Mouse (Mus musculus) small intestine, adult 2 months (tissue): ENCODE measurements at regions not wholly inside any gene's neighbourhood (a gene's known extent, or its start where the extent isn't known, plus 50 kb on each side); places are given as distances from the start of the nearest gene placed in this dataset.

ENCODE experiments used
- H3K27ac ChIP-seq: fragments of 200-500 bp; 2 replicates; pipeline ENCODE4 v1.5.1; 2012; ENCODE audit warnings: low read depth, low read length, control low read depth, inconsistent platforms; ENCODE audit not compliant: insufficient read depth
- H3K27me3 ChIP-seq: fragments of 200-500 bp; 2 replicates; pipeline ENCODE4 v1.6.1; 2012; ENCODE audit warnings: mild to moderate bottlenecking, moderate library complexity, low read length, inconsistent platforms; ENCODE audit not compliant: control insufficient read depth, insufficient read depth
- H3K36me3 ChIP-seq: fragments of 200-500 bp; 2 replicates; pipeline ENCODE4 v1.6.1; 2012; ENCODE audit warnings: mild to moderate bottlenecking, low read length, control low read depth, inconsistent platforms; ENCODE audit not compliant: control insufficient read depth, insufficient read depth
- H3K4me1 ChIP-seq: fragments of 200-500 bp; 2 replicates; pipeline ENCODE4 v1.6.1; 2012; ENCODE audit warnings: low read length, inconsistent platforms, mixed read lengths; ENCODE audit not compliant: control insufficient read depth, insufficient read depth, insufficient read length
- H3K4me3 ChIP-seq: fragments of 200-500 bp; 2 replicates; pipeline ENCODE4 v1.5.1; 2012; ENCODE audit warnings: low read depth, mild to moderate bottlenecking, control low read depth, inconsistent platforms, low read length, moderate library complexity
- CTCF ChIP-seq: fragments of 200-500 bp; IDR thresholded peaks from 2 replicates; pipeline ENCODE4 v1.5.1; 2012; ENCODE audit warnings: low read depth, mild to moderate bottlenecking, control low read depth, inconsistent platforms, low read length, moderate library complexity, mixed read lengths; ENCODE audit not compliant: insufficient replicate concordance, insufficient read length; ENCODE audit errors: extremely low read depth
- POLR2A ChIP-seq: fragments of 200-500 bp; IDR thresholded peaks from 2 replicates; pipeline ENCODE4 v1.6.1; 2012; ENCODE audit warnings: low read depth, mild to moderate bottlenecking, control low read depth, inconsistent platforms, low read length, moderate library complexity
- WGBS: fragments of 180-500 bp; shearing (Covaris S2); methylation state at CpG from one replicate; pipeline ENCODE4 v1.1.7; 2018; 5-methylcytosine and 5-hydroxymethylcytosine counted together

GRCm38 (mm10) chr10:66937116-66937515 is 158.8 kb upstream of the Jmjd1c start:
- Histone ChIP-seq H3K4me1 (no peaks in the 10 kb centered on the region), H3K4me3 (no peak overlapping the region), H3K27ac (no peak overlapping the region), H3K36me3 (no peaks in the 10 kb centered on the region), H3K27me3 (no peaks in the 10 kb centered on the region)
- 81% methylated on average over 13 of the region's 13 CpGs for WGBS
- no peak for TF ChIP-seq POLR2A
- no peak for TF ChIP-seq CTCF

GRCm38 (mm10) chr10:66940368-66940767 is 155.6 kb upstream of the Jmjd1c start:
- WGBS = 87% methylated on average over 6 of the region's 6 CpGs
- Histone ChIP-seq H3K36me3 (no peaks in the 10 kb centered on the region), H3K4me3 (no peak overlapping the region), H3K27ac (no peak overlapping the region), H3K4me1 (no peaks in the 10 kb centered on the region), H3K27me3 (no peaks in the 10 kb centered on the region)
- TF ChIP-seq CTCF (no peak), POLR2A (no peak)

GRCm38 (mm10) chr10:66940922-66941321 is 155.0 kb upstream of the Jmjd1c start:
- H3K36me3 ChIP-seq = no peaks in the 10 kb centered on the region
- WGBS = 91% methylated on average over 5 of the region's 5 CpGs
- no peak overlapping the region for H3K4me3 ChIP-seq
- H3K27me3 ChIP-seq = no peaks in the 10 kb centered on the region
- H3K4me1 ChIP-seq = peaks cover 2% of the 10 kb centered on the region; the same call in 1 of the 2 replicates
- no peak overlapping the region for H3K27ac ChIP-seq
- no peak for TF ChIP-seq CTCF
- TF ChIP-seq POLR2A = no peak

GRCm38 (mm10) chr10:66941974-66942373 is 154.0 kb upstream of the Jmjd1c start:
- Histone ChIP-seq H3K4me1 (peaks cover 6% of the 10 kb centered on the region; the same call in 1 of the 2 replicates), H3K36me3 (no peaks in the 10 kb centered on the region), H3K27me3 (no peaks in the 10 kb centered on the region), H3K4me3 (no peak overlapping the region), H3K27ac (no peak overlapping the region)
- WGBS = 87% methylated on average over 3 of the region's 3 CpGs
- TF ChIP-seq POLR2A (no peak), CTCF (no peak)

- 41% methylated on average over 5 of the region's 5 CpGs for WGBS
- Histone ChIP-seq H3K4me3 (no peak overlapping the region), H3K27ac (no peak overlapping the region), H3K36me3 (no peaks in the 10 kb centered on the region), H3K27me3 (no peaks in the 10 kb centered on the region), H3K4me1 (peaks cover 6% of the 10 kb centered on the region; the same call in 1 of the 2 replicates)
- TF ChIP-seq CTCF (no peak), POLR2A (no peak)
These were observed 152.1 kb upstream of the Jmjd1c start for GRCm38 (mm10) chr10:66943875-66944274.

DNA sequence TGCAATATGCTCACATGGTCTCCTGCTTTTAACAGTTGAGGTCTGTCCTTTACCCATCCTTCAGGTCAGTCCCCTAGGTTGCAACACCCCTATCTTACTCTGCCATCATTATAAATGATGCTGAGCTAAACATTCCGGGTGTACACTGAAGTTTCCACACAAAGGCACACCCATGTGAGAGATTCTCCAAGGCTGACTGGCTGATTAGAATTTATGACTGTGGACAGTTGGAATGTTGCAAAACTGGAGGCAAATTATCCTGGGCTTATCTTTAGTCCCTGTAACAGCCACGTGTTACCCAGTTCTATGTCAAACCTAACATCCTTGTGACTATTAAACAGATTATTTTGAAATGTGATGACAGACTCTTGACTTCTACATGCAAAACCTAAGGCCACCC is 149.8 kb upstream of the Jmjd1c start:
- H3K36me3 ChIP-seq = no peaks in the 10 kb centered on the region
- H3K27me3 ChIP-seq = no peaks in the 10 kb centered on the region
- H3K4me1 ChIP-seq = peaks cover 6% of the 10 kb centered on the region; the same call in 1 of the 2 replicates
- H3K27ac ChIP-seq = peak overlapping the region; percentile 71
- no peak overlapping the region for H3K4me3 ChIP-seq
- TF ChIP-seq CTCF (no peak), POLR2A (no peak)
- 21% methylated on average over 2 of the region's 2 CpGs for WGBS

DNA sequence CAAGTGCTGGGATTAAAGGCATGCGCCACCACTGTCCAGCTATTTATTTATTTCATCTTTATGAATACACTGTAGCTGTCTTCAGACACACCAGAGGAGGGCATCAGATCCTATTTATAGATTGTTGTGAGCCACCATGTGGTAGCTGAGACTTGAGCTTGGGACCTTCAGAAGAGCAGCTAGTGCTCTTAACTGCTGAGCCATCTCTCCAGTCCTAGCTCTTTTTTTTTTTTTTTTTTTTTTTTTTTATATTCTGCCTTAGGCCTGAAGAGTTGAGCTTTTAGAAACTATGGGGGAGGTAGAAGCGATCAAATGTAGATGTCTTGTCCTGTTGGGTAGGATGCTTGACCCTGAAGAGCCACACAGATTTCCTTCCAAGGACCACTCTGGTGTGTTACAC is 147.6 kb upstream of the Jmjd1c start:
- H3K27ac ChIP-seq = no peak overlapping the region
- peaks cover 12% of the 10 kb centered on the region; the same call in 1 of the 2 replicates for H3K4me1 ChIP-seq
- H3K36me3 ChIP-seq = no peaks in the 10 kb centered on the region
- no peak for TF ChIP-seq CTCF
- TF ChIP-seq POLR2A = no peak
- WGBS = 95% methylated on average over 2 of the region's 2 CpGs
- no peak overlapping the region for H3K4me3 ChIP-seq
- no peaks in the 10 kb centered on the region for H3K27me3 ChIP-seq
